Mouse (Mus musculus): Measurements from ENCODE around the gene Ptprz1.

The Ptprz1 gene

DNA sequence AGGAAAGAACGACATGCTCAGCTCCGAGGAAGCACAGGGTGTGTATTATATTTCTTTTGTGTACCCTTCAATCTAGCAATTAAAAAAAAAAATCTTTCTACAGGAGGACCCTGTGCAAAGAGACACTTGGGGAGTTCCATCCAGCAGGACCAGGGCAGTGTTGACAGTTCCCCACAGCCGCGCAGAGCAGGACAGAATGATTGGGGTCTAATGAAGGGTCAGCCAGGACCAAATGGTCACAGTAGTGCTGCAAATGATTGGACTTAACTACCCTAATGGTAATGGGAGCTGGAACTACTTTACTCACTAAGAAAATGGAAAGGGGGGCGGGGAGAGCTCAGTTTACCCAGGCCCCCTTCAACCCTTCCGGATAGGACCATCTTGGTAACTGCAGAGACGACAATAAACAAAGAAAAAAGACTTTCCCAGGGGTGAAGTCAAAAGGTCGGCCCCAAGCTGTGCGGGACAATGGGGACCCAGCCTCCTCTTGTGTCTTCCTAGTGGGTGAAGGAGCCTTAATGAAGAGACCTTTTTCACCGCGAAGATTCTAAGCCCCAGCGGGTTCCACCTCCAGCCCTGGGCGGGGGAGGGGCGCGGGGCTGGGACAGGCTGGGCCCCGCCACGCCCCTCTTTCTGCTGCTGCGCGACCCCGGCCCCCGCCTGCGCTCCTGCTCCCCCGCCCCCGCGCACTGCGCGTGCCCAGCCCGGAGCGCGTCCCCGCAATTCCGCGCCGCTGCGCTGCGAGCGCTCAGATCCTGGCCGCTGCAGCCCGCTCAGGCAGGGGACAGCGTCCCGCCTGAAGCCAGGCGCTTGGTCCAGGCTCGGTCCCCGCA lies at the start of gene Ptprz1:
Gene Ptprz1 (plus strand): TSS at position 722 of the 833 bp plus-strand sequence.
- DNase-seq, result peak in 1 of 2 experiments; percentile 36

DNA sequence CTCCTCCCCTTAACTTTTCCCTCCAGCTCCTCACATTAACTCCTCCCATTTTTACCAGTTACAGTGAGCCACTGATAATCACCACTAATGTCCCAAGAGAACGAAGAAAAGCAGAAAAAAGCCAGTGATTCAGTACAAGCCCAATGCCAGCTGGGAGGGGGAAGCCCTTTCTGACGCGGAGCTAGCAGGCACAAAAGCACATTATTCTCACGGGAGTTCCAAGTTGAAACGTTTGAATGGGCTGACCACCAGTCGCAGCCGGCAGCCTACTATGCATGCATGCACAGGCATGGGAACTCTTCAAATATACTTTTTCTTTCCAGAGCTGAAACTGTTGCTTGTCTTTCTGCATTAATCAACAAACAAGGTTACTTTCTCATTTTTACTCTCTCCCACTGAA lies 41.7 kb upstream of the Ptprz1 start:
- no peak for DNase-seq

DNA sequence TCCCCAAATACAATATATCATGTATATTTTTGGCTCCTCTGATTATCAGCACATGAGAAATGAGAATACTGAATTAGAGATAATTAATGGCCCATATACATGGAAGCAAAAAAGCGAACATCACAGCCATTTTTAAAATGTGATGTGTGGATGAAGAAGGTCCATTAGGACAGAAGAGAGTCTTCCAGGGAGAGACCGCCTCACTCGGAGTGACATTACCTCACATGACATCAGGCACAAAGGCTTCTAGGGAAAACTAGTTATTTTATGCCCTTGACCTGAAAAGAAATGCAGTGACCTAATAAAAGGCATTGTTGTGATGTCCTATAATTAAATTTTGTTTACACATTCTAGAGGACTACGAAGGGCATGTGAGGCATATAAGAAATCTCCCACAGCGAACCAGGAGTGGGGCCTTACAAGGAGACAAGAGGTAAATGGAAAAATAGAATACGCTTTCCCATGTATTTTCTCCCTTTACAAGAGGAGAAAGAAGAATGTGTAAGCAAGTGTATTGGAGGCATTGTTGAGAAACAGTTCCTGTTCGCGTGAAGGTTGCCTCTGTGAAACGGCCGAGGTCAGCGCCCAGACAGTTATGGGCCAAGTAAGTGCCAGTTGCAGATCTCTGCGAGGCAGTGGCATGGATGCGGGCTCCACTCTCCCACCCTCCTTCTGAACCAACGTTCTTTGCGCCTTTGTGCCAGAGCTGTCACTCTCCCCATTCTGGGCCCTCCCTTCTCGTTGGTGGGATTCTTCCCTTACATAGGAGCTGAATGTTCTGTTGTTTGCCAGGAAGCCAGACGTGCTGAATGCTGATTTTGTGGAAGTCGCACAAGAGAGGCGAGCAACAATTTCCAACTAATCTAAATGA lies 41.0 kb upstream of the Ptprz1 start:
- DNase-seq, result peak in 1 of 2 experiments; percentile 23

DNA sequence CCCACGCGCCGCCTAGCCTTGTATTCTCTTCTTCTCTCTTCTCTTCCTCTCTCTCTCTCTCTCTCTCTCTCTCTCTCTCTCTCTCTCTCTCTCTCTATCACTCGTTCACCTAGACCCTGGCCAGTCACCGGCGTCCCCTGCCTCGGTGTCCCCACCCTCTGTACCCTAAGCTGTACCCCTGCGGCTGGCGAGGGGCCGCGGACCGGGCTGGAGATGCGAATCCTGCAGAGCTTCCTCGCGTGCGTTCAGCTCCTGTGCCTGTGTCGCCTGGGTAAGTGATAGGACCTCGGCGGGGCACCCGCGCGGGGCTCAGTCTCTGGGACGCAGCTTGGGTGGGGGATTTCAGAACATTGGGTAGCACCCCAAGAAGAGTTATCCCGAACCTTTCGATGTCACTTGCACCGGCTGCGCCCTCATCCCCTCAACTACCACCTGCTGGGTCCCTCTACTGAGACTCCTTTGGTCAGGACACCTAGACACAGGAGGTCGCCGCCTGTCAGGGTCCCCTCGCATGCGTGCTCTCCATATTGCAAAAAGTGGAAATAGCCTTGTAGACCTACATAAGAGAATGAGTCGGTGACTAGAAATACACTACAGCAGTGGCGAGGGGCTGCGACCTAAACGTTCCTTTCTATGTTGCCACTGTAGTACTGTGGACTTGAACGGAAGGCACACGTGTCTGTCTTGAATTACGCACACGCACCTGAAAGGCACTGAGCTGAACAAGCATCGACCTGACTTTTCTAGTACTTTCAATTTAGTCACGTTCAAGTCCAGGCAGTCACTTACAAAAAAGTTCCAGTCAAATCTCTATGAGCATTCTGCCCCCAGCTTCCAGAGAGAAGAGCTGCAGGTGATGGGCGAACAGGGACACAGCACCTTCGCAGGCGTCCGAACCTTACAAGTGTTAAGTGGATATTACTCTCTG lies 576 bp downstream of the Ptprz1 start:
- DNase-seq, result no peak

DNA sequence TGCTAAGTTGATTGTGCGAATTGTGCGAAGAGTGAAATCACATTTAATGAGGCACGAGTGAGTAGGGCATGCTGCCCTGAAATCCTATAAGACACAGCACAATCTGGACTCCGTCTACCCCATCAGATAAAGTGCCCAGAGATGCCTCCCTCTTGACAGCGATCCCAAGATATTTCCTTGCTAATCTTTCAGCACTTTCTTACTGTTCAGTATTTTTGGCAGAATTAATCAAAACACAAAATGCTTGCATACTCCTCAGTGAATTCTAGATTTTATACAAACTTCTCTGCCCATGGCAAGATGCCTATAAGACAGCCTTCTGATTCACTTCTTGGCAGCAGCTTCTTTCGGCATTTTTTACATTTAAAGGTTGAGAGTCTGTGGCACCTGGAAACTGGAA lies 12.7 kb downstream of the Ptprz1 start:
- no peak for DNase-seq

DNA sequence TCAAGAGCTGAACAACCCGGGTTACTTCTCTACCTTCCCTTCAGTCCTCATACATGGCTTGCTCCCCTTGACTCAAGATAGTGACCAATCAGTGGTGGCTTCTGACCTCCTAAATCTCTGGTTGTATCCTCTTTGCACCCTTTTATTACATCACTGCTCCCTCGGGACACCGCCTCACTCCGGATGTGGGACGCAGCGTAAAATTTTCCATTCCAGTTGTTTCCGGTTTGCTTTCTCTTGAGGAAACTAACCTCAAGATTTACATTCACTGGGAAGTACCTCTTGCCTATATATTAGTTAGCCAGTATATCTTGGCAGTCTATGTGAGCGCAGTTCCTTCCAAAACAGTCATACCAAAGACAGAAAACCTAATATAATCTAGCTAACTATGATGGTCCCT lies 14.0 kb downstream of the Ptprz1 start:
- no peak for DNase-seq

DNA sequence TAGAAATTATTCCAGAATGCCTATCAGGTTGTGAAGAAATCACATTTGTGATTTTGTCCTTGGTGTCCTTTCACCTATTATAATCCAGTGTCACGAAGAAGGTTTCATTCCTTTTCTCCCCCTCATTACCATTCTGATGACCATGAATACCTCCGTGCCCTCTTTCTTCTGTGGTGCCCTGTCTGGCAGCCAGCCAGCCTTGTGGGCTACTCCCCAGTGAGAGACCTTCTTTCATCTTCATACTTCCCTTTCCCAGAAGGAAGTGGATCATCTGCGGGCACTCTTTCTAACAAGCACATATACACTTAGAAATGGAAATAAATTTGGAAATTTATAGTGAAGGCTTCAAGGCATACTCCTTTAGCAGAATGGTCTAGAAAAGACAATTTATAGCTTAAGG lies 26.7 kb downstream of the Ptprz1 start:
- no peak for DNase-seq

DNA sequence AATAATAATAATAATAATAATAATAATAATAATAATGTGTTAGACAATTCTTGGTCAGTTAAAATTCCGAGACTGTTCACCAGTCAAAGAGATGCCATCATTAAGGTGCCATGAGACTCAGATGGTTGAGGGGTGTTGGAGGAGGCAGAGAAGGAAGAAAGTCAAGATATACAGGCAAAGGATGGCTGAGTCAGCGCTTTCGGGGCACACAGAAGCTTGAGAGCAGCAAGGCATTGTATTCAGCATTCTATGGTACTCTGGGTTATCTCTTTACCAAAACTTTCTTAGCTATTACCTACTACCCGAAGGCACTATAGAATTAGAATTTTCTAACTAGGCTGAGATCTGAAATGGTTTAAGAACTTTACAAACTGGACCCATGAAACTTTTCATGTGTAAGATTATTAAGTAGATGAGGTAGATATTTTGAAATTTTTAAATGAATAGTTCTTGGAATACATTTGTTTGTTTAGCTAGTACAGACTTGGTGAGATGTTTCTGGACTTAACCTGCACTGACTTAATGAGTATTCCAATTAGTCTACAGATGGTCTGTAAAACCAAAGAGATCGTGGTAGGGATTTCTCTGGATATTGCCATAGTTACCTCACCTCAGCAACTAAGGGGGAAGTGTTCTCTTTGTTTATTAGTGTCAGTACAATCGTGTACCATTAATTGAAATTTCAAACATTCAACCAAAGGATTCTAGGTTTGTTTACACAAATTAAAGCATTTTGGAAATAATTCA lies 33.4 kb downstream of the Ptprz1 start:
- DNase-seq, result no peak

DNA sequence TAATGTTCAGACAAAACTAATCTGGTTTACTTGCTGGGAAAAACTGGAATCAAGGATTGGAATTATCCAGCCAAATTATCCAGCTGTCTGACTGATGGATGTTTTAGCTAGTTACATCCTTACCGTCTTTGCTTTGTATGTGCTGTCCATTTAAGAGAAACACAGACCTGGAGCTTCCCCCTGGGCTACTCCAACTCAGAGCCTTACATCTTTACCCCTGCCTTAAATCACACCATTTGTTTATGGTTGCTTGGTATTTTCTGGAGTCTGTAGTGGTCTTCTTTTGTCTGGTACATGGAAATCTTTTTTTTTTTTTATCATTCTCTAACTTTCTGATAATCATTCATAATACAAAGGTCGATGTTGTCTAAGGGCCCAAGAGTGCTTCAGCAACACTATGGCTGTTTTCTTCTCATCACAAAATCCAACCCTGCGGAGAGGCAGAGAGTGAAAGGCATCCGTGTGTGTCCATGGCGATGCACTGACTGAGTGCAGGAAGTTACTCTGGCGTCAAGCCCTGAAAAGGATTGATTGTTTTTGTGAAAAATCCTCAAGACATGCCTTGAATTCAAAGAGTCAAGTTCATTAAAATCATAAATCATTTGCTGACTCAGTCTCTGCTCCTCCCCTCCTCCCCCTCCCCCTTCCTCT lies 34.1 kb downstream of the Ptprz1 start:
- no peak for DNase-seq

DNA sequence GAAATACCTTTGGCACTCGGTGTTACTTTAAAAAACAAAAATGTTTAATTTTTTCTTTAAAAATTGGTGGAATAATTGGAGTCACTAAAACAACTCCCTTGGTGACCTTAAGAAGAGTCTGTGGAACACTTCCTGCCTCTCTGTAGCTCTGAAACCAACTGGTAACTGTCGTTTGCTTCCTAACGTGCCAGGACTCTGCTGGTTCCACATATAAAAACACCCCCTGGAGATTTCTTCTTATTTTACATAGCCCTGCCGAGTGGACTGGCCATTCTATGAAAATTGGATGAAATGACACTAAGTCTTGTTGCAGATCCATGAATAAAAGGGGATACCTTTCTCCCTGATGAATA lies 34.6 kb downstream of the Ptprz1 start:
- no peak for DNase-seq

DNA sequence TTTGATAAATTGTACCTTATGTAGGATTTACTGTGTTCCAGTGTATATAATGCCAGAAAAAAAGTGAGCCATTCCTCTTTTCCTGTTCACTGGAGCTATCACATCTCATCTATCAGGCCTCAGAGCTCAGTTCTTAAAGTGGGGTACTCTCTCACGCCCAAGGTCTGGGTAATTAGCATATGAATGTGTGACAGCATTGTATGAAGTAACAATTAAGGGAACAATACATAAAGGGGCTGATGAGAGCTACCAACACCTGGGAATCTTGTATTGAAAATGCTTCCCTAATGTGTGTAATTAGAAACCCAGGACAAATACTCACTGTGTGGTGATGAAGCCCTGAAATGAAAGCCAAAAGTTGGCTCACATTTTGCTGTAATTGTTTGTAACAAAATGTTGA lies 47.6 kb downstream of the Ptprz1 start:
- DNase-seq, result no peak

DNA sequence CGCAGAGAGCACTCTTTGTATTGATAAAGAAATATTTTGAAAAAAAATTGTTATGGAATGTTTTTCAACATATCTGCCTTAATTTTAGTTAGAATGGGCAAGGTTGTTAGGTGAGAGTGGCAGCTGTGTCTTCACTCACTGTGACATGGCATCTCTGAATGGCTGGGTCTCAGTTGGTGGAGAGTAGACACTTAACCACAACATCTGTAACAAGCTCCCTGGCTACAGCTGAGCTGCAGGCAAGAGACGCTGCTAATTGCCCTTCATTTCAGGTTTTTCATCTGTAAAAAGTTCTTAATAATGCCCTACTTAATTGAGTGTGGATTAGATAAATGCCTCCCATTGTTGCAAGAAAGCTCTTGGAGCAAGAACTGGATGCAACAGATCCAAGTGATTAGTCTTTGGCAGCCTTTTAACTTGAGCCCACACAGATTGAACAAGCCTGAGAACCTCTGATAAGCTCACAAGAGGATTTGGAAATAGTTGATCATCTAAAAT lies 57.5 kb downstream of the Ptprz1 start:
- DNase-seq, result no peak

DNA sequence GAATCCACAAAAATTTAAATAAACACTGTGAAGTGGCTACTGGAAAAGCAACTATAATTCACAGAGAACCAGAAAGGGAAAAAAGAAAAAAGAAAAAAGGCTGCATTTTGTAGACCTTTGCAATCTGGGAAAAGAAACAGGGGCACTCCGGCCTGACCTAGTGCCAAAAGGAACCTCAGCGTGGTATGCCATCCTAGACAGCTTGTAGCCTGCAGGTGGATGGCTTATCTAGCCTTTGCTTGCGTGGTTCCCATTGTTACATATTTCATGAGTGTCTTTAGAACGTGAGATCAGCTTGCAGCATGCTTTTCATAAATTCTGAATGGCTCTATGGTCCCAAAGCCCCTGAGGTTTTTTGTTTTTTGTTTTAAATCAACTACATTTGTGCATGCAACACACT lies 61.8 kb downstream of the Ptprz1 start:
- no peak for DNase-seq

DNA sequence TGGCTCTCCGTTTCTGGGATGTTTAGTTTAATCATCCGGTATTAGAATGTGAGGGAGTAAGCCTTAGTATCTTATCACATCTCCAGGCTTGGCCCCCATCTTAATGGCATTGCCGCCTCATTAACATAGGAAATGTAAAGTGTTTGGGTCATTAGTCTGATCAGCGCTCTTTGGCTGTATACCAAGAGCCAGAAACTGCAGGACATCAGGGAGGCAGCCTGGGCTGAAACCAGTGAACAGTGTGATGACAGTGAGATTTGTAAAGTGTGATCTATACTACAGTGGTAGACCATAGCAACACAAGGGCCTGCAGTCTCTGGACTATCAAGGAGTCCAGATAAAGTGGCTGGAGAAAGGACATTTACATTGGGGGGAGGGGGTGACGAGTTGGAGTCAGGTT lies 62.2 kb downstream of the Ptprz1 start:
- DNase-seq, result no peak

DNA sequence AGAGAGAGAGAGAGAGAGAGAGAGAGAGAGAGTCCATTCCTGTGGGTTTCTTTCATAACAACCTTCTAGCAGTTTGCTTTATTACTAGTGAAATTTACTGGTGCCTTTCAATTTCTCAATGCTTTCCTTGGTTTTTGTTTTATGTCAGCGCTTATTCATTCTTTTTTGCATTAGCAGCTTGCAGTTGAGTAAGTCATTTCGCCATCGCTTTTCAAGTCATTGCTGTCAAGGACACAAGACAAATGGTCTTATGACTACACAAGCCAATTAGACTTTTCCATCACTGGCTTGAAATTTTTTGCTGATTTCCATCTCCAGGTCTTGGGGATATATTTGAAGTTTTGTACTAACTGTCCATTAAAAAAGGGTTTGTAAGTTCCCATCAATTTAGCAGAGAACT lies 68.9 kb downstream of the Ptprz1 start:
- DNase-seq, result no peak

DNA sequence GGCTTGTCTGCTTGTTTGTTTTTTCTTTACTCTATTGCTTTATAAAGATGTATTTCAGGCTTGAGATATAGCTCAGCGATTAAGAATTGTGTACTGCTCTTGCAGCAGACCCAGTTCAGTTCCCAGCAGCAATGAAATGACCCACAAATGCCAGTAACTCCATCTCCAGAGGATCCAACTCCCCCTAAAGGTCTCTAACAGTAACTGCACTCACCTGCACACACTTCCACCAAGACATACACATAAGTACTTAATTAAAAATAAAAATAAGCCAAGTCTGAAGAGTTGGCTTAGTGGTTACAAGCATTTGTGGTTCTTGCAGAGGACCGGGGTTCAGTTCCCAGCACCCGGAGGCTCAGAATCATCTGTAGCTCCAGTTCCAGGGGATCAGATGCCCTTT lies 88.1 kb downstream of the Ptprz1 start:
- DNase-seq, result no peak

DNA sequence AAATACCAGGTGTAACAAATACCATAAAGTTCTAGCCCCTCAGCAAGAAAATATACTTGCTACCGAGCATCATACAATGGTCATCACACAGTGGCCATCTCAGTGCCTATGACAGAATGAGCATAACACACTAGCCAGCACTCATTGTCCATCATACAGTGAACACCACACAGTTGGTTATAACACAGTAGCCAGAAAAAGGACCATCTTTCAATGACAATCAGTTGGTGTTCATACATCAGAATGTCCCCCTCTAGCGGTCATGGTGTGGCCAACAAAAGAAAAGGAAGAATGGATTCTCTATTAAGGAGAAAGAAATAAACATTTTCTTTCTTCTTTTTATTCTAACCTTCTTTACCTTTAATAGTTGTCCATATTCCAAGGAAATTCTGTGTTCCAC lies 92.8 kb downstream of the Ptprz1 start:
- DNase-seq, result no peak

DNA sequence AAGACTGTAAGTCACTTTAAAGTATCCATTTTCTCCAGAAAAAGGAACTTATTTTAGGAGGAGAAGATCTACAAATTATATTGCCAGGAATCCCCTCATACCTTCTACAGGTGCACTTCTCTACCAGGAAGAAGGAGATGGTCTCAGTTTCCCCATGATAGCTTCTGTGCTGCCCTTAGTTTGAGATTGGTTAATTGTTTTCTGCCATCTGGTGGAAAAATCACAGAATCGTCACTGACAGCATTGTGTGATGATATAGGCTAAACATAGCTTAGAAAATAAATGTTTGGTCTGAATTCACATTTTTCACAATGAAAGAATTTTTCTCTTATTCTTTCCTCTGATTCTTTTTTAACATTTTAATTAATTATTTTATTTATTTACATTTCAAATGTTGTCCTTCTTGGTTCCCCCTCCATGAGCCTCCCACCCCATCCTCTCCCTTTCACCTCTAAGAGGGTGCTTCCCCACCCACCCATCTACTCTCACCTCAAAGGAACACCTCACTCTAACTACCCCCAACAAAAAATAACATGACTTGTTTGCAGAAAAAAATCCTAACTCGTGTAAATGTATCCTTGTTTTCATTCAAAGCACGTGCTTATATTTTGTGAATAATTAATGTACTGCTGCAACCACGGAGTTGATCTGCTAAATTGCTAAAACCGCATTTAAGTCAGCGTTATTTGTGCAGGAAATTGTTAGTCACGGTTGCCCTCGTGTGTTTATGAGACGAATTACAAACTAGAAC lies 108.6 kb downstream of the Ptprz1 start:
- DNase-seq, result no peak

DNA sequence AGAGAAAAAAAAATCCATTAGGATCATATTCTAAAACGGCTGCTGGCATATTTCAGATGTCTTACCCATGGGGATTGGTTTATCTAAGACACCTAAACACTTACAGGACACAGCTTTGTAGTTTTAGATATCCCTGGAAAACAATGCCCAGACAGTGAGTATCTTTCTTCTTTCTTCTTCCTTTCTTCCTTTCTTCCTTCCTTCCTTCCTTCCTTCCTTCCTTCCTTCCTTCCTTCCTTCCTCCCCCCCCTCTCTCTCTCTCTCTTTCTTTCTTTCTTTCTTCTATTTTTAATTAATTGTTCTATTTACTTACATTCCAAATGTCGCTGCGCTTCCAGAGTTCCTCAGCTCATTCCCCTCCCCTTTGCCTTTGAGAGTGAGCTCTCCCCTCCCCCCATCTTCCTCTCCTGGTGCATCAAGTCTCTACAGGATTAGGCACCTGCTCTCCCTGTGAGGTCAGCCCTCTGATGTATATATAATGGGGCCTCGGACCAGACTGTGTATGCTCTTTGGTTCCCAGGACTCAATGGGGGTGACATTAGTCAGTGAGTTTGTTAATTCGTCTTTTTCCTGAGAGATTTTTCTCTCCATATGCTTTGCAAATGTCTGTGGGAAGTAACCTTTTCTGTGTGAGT lies 109.3 kb downstream of the Ptprz1 start:
- DNase-seq, result no peak

DNA sequence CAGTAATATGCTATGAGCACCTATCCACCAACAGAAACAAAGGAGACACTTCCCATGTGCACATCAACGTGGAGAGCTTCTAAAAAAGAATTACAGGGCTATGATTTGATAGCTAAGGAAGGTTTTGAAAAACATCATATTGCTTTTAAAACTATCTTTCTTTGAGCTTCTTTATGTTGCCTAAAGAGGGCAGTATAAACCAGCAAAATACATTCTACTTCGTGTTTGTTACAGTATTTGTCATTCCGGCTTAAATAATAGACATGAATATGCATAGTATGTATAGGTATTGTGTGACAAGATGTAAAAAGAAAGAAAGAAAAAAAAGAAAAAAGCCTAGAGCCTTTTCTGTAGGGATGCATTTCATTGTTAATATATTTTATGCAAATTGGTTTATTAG lies 127.8 kb downstream of the Ptprz1 start:
- DNase-seq, result no peak

Measured in kidney, postnatal 25 days (tissue).